Mouse (Mus musculus): ENCODE results near the gene Ifne.

The Ifne gene

DNA sequence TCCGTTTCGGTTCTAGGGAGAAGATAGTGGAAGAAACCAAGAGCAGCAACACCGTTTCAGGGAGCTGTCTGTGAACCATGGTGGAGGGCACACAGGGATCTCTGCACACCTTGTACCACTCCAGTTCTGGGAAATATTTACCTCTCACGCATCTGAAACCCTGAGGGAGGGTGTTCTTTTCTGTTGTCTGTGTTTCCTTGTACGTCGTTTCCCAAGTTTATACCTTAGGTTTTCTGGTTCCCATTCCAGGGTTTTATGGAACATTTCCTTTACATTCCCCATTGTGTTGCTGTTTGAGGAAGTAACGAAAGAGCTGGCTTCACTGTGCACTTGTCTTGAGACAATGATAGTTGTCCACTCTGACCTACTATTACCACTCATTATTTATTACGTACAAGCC is at the start of gene Ifne:
Ifne (minus strand) TSS at position 101 of the 400 bp plus-strand sequence.
- no peak for DNase-seq

GRCm38 (mm10) chr4:88928341-88929102 is 48.5 kb upstream of the Ifne start:
- DNase-seq = no peak

DNA sequence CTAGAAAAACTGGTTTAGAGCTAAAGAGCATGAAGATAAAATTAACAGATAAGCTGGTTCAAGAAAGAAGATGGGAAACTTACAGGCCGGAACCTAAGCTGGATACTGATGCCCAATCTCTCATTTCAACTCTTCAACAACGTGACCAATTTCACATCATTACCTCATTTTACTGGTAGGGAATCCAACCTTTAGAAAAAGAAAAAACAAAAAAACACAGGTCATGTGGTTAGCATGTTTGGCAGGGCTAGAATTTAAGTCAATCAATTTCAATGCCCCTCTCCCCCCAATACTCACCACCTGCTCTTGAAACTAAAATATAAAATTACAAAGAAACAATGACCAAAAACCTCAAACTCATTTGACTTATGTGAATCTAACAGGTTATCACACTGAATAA is 47.8 kb upstream of the Ifne start:
- DNase-seq = no peak

DNA sequence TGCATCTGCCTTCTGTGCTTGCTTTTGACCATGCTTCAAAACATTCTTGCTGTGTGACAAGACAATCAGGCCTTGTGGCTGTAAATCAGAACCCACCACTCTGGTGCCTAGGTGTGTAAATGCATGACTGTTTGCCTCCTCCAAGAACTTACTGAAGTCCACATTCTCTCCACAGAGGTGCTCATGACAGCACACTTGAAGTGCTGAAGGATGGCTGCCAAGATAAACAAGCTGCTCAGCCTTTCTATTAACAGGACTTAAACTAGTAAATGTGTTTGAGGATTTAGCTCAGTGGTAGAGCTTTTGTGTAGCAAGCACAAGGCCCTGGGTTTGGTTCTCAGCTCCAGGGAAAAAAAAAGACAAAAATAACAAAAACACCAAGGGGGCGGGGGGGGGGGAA is 46.6 kb upstream of the Ifne start:
- peak; percentile 4 for DNase-seq

GRCm38 (mm10) chr4:88926082-88926481 is 46.1 kb upstream of the Ifne start:
- DNase-seq = no peak

DNA sequence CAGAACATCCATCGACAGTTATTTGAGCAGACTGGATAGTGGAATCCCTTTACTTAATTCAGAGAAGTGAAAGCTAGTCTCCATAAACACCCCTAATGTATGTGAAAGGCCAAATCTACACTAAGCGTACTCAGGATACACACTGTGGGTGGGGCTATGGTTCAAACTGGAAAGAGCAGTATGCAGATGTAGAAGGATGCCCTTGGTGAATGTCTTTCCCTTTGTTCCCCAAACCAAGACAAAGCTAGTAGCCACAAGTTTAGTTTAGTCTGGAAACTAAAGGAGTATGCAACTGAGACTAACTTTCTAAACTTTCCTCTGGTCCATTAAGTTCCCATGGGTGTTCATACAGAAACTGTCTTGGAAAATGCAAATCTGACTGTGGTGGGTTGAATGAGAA is 45.5 kb upstream of the Ifne start:
- DNase-seq = no peak

GRCm38 (mm10) chr4:88921280-88921679 is 41.3 kb upstream of the Ifne start:
- no peak for DNase-seq

- DNase-seq = no peak
These were observed 37.9 kb upstream of the Ifne start for GRCm38 (mm10) chr4:88917770-88918460.

- no peak for DNase-seq
These were observed 36.3 kb upstream of the Ifne start for GRCm38 (mm10) chr4:88916306-88916705.

DNA sequence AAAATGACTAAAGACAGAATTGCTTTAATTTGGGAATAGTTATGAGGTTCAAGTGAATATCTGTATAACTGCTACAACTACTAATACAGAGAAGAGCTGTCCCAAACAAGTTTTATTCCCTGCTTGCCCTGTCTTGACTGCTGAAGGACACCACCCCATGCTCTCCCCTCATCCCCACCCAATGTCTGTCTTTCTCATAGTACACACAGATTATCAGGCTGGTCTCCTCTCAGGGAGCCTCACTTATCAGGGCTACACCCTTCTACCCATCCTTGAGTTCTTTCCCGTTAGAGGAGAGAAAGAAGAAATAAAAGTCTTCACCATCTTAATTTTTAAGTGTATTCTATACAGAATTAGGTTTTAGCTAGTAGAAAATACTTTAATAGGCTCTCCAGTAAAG is 34.0 kb upstream of the Ifne start:
- no peak for DNase-seq

GRCm38 (mm10) chr4:88912882-88913281 is 32.9 kb upstream of the Ifne start:
- no peak for DNase-seq

DNA sequence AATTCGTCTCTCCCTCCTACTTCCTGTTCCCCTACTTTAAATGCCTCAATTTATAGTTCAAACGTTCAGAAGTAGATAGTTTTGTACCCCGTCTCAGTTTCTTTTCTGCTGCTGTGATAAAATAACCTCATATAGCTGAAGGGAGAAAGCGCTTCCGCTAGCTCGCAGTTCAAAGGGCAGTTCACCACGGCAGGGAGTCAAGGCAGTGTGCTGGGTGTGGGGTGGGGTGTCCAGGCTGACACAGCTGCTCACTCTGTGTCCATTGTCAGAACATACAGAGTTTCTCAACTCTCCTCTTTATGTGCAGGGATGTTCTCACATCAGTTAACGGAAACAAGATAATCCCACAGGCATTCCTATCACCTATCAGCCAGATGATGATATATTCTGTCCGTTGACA is 32.2 kb upstream of the Ifne start:
- no peak for DNase-seq

GRCm38 (mm10) chr4:88909600-88910534 is 29.9 kb upstream of the Ifne start:
- DNase-seq = no peak

GRCm38 (mm10) chr4:88893201-88893754 is 13.3 kb upstream of the Ifne start:
- no peak for DNase-seq

GRCm38 (mm10) chr4:88888236-88888635 is 8.2 kb upstream of the Ifne start:
- DNase-seq = no peak

GRCm38 (mm10) chr4:88878772-88879171 is 1.2 kb downstream of the Ifne start:
- DNase-seq = peak; percentile 46

DNA sequence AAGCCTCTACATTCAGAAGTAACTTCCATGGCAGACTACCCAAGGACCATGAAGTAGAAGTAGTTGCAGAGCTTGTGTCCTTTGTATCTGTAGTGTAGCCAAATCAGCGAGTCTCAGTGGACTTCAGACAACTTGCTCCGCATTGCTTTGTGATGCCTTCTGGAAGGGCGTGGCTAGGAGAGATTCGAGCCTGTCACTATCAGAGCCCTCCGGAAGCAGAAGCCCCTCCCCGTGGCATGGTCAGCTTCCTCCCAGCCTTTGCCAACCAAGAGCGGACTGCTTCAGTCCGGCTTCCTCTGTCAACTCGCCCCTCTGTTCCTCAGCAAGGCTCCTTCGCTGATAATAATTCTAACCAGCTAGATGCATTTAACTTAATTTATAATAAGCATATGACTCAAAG is 1.8 kb downstream of the Ifne start:
- peak; percentile 32 for DNase-seq

DNA sequence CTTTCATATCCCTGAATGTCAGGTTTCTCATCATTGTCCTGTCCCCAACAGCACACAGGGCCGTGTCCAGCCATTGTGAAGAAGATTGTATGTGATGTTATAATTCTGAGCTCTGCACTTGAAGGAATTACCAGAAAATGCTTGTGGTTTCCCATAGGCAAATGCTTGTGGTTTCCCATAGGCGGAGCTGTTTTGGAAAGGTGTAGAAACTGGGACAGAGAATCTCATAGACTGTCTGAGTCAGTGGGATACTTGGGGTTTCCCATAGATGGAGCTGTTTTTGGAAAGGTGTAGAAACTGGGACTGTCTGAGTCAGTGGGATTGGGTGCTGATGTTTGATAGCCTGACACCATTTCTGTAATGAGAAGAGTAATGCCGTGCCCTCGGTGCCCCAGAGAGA is 3.5 kb downstream of the Ifne start:
- no peak for DNase-seq

GRCm38 (mm10) chr4:88875435-88876095 is 4.4 kb downstream of the Ifne start:
- no peak for DNase-seq

- peak; percentile 54 for DNase-seq
These were observed 7.3 kb downstream of the Ifne start for GRCm38 (mm10) chr4:88872691-88873090.

DNA sequence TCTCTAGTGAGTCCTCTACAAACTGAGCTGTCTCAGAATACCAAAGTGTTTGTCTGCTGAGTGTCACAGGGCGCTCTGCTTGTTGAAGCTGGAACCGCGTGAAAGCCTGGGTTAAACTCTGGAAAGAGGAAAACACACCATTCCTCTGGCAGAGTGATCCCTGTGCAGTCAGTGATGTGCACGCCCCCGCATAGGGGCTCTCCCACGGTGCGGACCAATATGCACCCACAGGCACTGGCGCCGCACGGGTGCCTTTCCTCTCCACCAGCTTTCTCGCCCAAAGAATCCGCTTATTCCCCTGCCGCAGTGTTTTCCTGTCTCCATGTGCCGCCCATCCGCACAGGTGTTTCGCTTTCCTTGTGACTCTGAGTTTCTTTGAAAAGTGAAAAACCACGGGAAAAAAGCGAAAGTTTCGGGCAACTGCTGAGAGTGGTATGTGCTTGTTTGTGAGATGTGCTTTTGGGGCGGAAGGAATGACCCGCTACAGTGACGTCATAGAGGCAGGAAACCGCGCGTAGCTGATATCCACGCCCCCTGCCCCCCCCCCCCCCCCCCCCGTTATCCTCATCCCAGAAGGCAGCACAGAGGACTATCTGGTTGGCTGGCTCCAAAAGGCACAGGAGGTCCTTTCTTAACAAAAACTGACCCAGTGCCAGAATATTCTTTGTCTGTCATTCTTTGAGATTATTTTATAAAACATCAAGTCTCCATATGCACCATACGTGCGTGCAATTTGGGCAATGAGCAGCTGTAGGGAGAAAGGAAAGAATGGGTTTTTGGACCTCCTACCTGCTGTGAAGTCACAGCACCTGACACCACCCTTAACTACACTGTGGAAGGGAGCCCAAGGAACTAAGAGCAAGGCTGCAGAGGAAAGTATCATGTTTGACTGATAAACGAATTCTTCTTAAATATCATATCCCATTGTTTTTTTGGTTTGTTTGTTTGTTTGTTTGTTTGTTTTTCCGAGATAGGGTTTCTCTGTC is 11.8 kb downstream of the Ifne start:
- DNase-seq = no peak

All from kidney, adult 9 months (tissue).